Mouse (Mus musculus): ENCODE measurements at regions not wholly inside any gene's neighbourhood (a gene's known extent, or its start where the extent isn't known, plus 50 kb on each side); places are given as distances from the start of the nearest gene placed in this dataset.
A peak's percentile ranks its signal among the peaks of the same experiment; 100 is the strongest.
"Not testable (repeated sequence)": the region's sequence is repeated elsewhere in the genome, so short reads cannot be mapped to it uniquely, and the experiment has no call there.

GRCm38 (mm10) chr10:14333344-14333743, 212.1 kb downstream of the Adgrg6 start:
- no peak for DNase-seq

- DNase-seq, result no peak
Measured at GRCm38 (mm10) chr10:14332688-14333117, 212.8 kb downstream of the Adgrg6 start.

- DNase-seq, result no peak
Measured at GRCm38 (mm10) chr10:14328846-14329245, 216.6 kb downstream of the Adgrg6 start.

GRCm38 (mm10) chr10:14326229-14326628, 219.2 kb downstream of the Adgrg6 start:
- DNase-seq, result no peak

- DNase-seq, result peak; percentile 62
Measured at GRCm38 (mm10) chr10:14321503-14321902, 224.0 kb downstream of the Adgrg6 start.

GRCm38 (mm10) chr10:14315232-14315631, 230.2 kb downstream of the Adgrg6 start:
- DNase-seq, result no peak

GRCm38 (mm10) chr10:14314607-14315006, 230.9 kb downstream of the Adgrg6 start:
- no peak for DNase-seq

- no peak for DNase-seq
Measured at GRCm38 (mm10) chr10:14314004-14314581, 231.4 kb downstream of the Adgrg6 start.

- DNase-seq, result no peak
Measured at GRCm38 (mm10) chr10:14312959-14313358, 232.5 kb downstream of the Adgrg6 start.

- no peak for DNase-seq
Measured at GRCm38 (mm10) chr10:14311962-14312361, 233.5 kb downstream of the Adgrg6 start.

GRCm38 (mm10) chr10:14306811-14307210, 238.6 kb downstream of the Adgrg6 start:
- DNase-seq, result no peak

GRCm38 (mm10) chr10:14303476-14303875, 242.0 kb downstream of the Adgrg6 start:
- DNase-seq, result no peak

GRCm38 (mm10) chr10:14296147-14296546, 249.3 kb downstream of the Adgrg6 start:
- DNase-seq, result no peak

GRCm38 (mm10) chr10:14292701-14293100, 252.8 kb downstream of the Adgrg6 start:
- not testable (repeated sequence) for DNase-seq

GRCm38 (mm10) chr10:14287551-14287950, 257.9 kb downstream of the Adgrg6 start:
- no peak for DNase-seq

- DNase-seq, result no peak
Measured at GRCm38 (mm10) chr10:14276631-14277030, 268.8 kb downstream of the Adgrg6 start.

- no peak for DNase-seq
Measured at GRCm38 (mm10) chr10:14275477-14275876, 270.0 kb downstream of the Adgrg6 start.

- no peak for DNase-seq
Measured at GRCm38 (mm10) chr10:14270008-14270407, 275.5 kb downstream of the Adgrg6 start.

- no peak for DNase-seq
Measured at GRCm38 (mm10) chr10:14267641-14268040, 277.8 kb downstream of the Adgrg6 start.

GRCm38 (mm10) chr10:14239670-14240069, 273.8 kb downstream of the Hivep2 start:
- no peak for DNase-seq

- no peak for DNase-seq
Measured at GRCm38 (mm10) chr10:14234896-14235604, 269.2 kb downstream of the Hivep2 start.

GRCm38 (mm10) chr10:14234005-14234602, 268.2 kb downstream of the Hivep2 start:
- DNase-seq, result no peak

- DNase-seq, result no peak
Measured at GRCm38 (mm10) chr10:14233335-14233734, 267.5 kb downstream of the Hivep2 start.

GRCm38 (mm10) chr10:14231464-14231863, 265.6 kb downstream of the Hivep2 start:
- no peak for DNase-seq
